Mouse (Mus musculus): ENCODE results near the gene Lipk. TPM values are rescaled to one million over a fixed set of nuclear protein-coding genes. Genes with fewer than 3 reads are reported as not detected.

The Lipk gene
- not detected for total RNA-seq (2023)

DNA sequence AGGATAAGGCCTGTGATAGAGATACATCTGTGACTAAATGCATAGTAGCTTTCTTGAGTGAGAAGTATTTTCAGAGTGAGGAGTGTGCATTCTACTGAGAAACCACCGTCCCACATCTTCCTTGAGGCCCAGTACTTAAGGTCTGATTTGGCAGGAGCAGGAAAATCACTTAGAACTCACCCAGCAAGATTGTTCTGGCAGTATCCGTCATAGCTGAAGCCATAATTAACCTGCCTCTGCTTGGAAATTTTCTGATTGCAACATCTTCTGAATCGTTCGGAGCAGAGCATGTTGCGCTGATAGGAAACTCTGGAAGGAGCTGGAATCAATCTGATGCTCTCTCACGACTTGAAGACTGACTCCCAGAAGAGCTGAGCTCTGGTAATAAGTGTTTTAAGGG is at the start of gene Lipk:
Lipk (plus strand) TSS at position 289 of the 400 bp plus-strand sequence.

GRCm38 (mm10) chr19:33960887-33961286 is 47.2 kb upstream of the Lipk start, which contains the start of gene Lipf:
Lipf (plus strand) TSS chr19:33961187.

DNA sequence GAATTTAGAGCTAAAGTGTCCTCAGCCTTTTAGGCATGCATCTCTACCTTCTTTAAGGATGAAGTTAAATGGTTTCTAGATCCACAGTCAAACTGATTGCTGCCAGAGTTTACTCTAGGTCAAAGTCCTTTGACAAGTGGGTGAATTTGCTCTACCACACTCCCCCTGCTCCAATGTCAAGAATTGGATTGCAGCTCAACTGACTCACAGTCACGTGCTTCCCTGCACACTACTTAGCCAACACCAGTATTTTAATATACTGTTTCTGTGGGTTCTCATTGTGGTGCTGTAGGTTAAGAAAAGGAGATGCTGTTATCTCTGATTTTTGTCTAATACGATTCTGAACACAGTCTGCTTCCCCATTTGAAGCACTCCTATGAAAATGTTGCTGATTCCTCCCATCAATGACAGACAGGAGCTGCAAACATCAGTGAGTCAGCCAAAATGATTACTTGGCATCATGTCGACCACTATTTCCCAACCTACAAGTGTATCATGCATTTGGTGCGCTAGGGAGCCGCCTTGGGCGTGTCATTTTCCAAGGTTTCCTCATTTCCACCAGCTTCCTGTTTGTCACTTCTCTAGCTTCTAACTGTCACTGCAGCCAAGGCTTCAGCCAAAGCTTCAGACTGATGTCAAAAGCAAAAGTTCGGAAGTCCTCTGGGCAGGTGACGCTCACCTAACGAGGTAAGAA is 58.8 kb downstream of the Lipk start, which contains the start of gene Lipn:
Lipn (plus strand) TSS at position 580 of the 694 bp plus-strand sequence.

Other genes with a start within 250 kb of the Lipk start
- 5.0 TPM for gene Lipo3, start 246.3 kb upstream of the Lipk start, total RNA-seq (2023)
- gene Lipo1, start 220.8 kb upstream of the Lipk start, total RNA-seq (2023): not detected
- gene Lipf, start 47.1 kb upstream of the Lipk start, total RNA-seq (2023): not detected
- gene Lipn, start 59.1 kb downstream of the Lipk start, total RNA-seq (2023): not detected
- gene Lipm, start 92.6 kb downstream of the Lipk start, total RNA-seq (2023): not detected
- not detected for gene Ankrd22, start 157.8 kb downstream of the Lipk start, total RNA-seq (2023)
- 58.3 TPM for gene Stambpl1, start 183.9 kb downstream of the Lipk start, total RNA-seq (2023)
- 1.2 TPM for gene Acta2, start 247.3 kb downstream of the Lipk start, total RNA-seq (2023)

All from CD4-positive naive resting alpha-beta T cell, adult 57 days (primary cell).